Mouse (Mus musculus): ENCODE data around the gene Ptprj.

DNA sequence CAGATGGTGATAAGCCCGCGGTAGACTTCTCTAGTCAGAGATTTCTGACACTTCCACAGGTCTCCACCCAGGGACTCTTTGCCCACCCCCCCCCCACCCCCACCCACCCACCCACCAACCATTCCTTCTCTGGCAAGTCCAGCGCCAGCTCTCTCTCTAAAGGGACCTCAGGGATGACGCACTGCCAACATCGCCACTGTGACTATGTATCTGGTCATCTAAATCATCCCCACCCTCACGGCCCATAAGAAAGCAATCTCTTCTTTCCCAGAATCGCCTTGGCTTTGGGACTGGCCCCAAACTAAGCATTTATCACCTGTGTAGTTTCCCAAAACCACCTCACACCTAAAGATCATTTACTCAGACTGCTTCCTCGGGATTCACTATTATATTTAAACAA lies 5.9 kb downstream of the Ptprj start:
- no peak for TF ChIP-seq POLR2A (IDR thresholded peaks at IDR 0.05; ENCODE audit: insufficient read depth, low read depth, low read length)
- TF ChIP-seq CTCF (IDR thresholded peaks at IDR 0.05): no peak
- no peak for TF ChIP-seq EP300 (IDR thresholded peaks at IDR 0.05; ENCODE audit: insufficient read depth, low read depth, low read length)

All from heart, adult 2 months (tissue).